Mouse (Mus musculus) testis, adult 2 months (tissue): ENCODE data around the gene Gucy2e. TPM values are rescaled to one million over a fixed set of nuclear protein-coding genes. Genes with fewer than 3 reads are reported as not detected.

Experiments used
- H3K27ac ChIP-seq: fragments of 200-500 bp; 2 replicates; pipeline ENCODE4 v1.5.1; 2012; ENCODE audit warnings: low read depth, low read length; ENCODE audit not compliant: control insufficient read depth, insufficient read depth
- H3K27me3 ChIP-seq: fragments of 200-500 bp; 2 replicates; pipeline ENCODE4 v1.6.1; 2012; ENCODE audit warnings: mild to moderate bottlenecking, low read length, moderate library complexity; ENCODE audit not compliant: control insufficient read depth, insufficient read depth
- H3K36me3 ChIP-seq: fragments of 200-500 bp; 2 replicates; pipeline ENCODE4 v1.6.1; 2012; ENCODE audit warnings: mild to moderate bottlenecking, low read length; ENCODE audit not compliant: control insufficient read depth, insufficient read depth
- H3K4me1 ChIP-seq: fragments of 200-500 bp; 2 replicates; pipeline ENCODE4 v1.6.1; 2012; ENCODE audit warnings: low read length; ENCODE audit not compliant: control insufficient read depth, insufficient read depth
- H3K4me3 ChIP-seq: fragments of 200-500 bp; 2 replicates; pipeline ENCODE4 v1.5.1; 2012; ENCODE audit warnings: low read depth, mild to moderate bottlenecking, low read length, moderate library complexity, mixed read lengths; ENCODE audit not compliant: control insufficient read depth
- CTCF ChIP-seq: fragments of 200-500 bp; IDR thresholded peaks from 2 replicates; pipeline ENCODE4 v1.5.1; 2012; ENCODE audit warnings: low read depth, mild to moderate bottlenecking, inconsistent platforms, low read length, moderate library complexity; ENCODE audit not compliant: control insufficient read depth, insufficient read depth, insufficient replicate concordance
- POLR2A ChIP-seq: fragments of 200-500 bp; IDR thresholded peaks from 2 replicates; pipeline ENCODE4 v1.6.1; 2012; ENCODE audit warnings: low read depth, mild to moderate bottlenecking, inconsistent platforms, low read length, moderate library complexity; ENCODE audit not compliant: control insufficient read depth
- polyA plus RNA-seq: library from polyadenylated mRNA; depleted of rRNA; stranded (reverse); fragments of >200 nt; gene quantifications from 2 replicates; pipeline ENCODE4 v1.2.3, GENCODE M21; 2012

Gucy2e gene
- polyA plus RNA-seq, 1 experiment = 0.16 TPM

DNA sequence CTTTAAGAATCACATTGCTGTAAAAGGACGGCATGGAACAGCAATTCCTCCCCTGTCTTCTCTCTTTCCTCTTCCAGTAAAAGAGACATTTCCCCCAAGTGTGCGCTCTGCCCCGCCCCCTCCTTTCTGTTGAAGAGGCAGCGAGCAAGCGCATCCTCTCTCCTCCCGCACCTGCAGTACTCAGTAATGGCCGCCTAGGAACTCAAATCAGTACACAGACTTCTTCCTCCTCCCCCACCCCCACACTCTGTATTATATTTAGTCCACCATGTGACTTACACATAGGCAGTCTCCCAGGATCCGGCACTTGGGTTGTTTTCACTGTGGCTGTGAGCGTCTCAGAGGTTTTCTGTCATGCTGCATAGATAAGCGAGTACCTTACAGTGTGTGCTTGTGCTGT lies 29.4 kb upstream of the Gucy2e start:
- Histone ChIP-seq H3K27ac (no peak overlapping the region), H3K36me3 (no peaks in the 10 kb centered on the region), H3K4me3 (no peak overlapping the region), H3K27me3 (no peaks in the 10 kb centered on the region), H3K4me1 (peaks cover 8% of the 10 kb centered on the region)
- TF ChIP-seq CTCF = no peak
- TF ChIP-seq POLR2A = no peak

DNA sequence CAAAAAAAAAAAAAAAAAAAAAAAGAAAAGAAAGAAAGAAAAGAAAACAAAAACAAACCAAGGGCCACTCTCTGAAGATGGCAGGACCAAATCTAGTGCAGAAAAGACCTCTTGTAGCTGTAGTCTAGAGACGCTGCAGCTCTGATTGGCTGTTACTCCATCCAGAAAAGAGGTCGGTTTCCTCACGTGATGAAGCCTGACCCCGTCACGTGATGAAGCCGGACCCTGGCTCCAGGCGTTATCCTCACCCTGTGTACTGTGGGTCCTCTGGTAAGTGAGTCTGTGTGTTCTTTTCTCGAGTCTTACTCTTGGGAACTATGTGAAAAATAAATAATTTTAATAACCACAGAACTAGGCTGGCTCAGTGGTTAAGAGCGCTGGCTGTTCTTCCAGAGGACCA lies 28.6 kb upstream of the Gucy2e start:
- Histone ChIP-seq H3K36me3 (no peaks in the 10 kb centered on the region), H3K27me3 (no peaks in the 10 kb centered on the region), H3K4me1 (peaks cover 8% of the 10 kb centered on the region), H3K4me3 (peak overlapping the region; percentile 14; the same call in 1 of the 2 replicates), H3K27ac (no peak overlapping the region)
- TF ChIP-seq POLR2A (no peak), CTCF (no peak)

DNA sequence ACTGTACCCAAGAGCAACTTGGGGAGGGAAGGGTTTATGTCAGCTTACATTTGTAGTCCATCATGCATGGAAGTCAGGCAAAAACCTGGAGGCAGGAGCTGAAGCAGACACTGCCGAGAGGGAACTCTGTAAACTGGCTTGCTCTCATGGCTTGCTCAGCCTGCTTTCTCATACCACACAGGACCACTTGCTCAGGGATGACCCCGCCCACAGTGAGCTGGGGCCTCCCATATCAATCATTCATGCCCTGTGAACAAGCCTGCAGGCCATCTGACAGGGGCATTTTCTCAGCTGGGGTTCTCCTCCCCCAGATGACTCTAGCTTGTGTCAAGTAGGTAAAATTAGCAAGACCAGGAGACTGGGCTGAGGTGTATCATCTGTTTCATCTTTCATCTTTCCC lies 27.4 kb upstream of the Gucy2e start:
- peaks cover 8% of the 10 kb centered on the region for H3K4me1 ChIP-seq
- H3K36me3 ChIP-seq = no peaks in the 10 kb centered on the region
- H3K27ac ChIP-seq = no peak overlapping the region
- no peaks in the 10 kb centered on the region for H3K27me3 ChIP-seq
- no peak overlapping the region for H3K4me3 ChIP-seq
- TF ChIP-seq POLR2A (no peak), CTCF (no peak)

DNA sequence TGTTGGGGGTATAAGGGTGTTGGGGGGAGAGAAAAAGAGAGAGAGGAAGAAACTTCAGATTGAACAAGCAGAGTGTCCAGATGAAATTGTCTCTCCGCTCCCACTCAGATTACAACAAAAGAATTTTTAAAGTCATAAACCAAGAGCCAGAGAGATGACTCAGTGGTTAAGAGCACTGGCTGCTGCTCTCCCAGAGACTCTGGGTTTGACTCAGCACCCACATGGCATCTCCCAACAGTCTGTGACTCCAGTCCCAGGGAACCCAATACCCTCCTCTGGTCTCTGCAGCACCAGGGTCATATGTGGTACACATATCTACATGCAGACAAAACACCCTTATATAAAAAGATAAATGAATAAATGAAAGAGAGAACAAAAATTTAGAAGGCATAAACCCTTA lies 23.3 kb upstream of the Gucy2e start:
- Histone ChIP-seq H3K36me3 (no peaks in the 10 kb centered on the region), H3K27me3 (no peaks in the 10 kb centered on the region), H3K27ac (no peak overlapping the region), H3K4me1 (no peaks in the 10 kb centered on the region; the same call in 1 of the 2 replicates), H3K4me3 (no peak overlapping the region)
- TF ChIP-seq POLR2A = no peak
- TF ChIP-seq CTCF = no peak

DNA sequence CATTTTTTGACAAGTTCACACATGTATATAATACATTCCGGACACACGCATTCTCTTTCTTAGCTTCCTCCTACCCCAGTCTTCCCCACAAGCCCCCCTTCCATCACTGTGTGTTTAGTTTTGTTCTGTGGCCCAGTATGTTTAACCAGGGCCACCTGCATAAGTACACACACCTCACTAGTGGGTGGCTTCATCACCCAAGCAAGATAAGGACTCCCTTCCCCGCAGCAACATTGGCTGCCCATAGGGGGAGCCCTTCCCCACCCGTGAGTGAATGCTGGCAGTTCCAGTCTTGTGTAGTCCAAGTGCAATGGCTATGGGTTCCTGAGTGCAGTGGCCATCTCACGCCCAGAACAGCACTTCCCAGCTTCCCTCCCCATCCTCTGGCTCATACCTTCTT lies 21.5 kb upstream of the Gucy2e start:
- H3K27ac ChIP-seq = no peak overlapping the region

DNA sequence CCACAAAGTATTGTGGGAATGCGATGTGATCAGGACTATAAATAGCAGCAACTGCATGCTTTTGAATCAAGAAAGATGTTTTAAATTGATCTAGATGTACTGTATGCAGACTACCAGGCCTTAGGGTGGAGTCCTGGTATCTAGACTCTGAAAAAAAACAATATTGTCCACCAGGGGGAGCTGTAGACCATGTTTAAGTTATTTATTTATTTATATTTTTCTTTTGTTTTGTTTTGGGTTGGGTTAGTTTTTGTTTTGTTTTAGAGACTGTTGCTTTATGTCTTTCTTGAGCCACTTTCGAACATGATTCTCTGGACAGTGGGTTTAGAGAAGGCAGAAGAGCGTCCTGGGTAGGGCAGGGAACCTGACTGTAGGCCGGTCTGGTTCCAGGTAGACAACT lies 21.0 kb upstream of the Gucy2e start:
- no peak for TF ChIP-seq POLR2A
- no peak for TF ChIP-seq CTCF
- Histone ChIP-seq H3K27me3 (no peaks in the 10 kb centered on the region), H3K4me1 (no peaks in the 10 kb centered on the region), H3K36me3 (no peaks in the 10 kb centered on the region), H3K4me3 (no peak overlapping the region), H3K27ac (no peak overlapping the region)

More for the DNA sequence above, 21.5 kb upstream of the Gucy2e start:
- TF ChIP-seq POLR2A (no peak), CTCF (peak; percentile 92)
- H3K4me1 ChIP-seq = no peaks in the 10 kb centered on the region
- no peaks in the 10 kb centered on the region for H3K36me3 ChIP-seq
- no peak overlapping the region for H3K4me3 ChIP-seq
- H3K27me3 ChIP-seq = no peaks in the 10 kb centered on the region

DNA sequence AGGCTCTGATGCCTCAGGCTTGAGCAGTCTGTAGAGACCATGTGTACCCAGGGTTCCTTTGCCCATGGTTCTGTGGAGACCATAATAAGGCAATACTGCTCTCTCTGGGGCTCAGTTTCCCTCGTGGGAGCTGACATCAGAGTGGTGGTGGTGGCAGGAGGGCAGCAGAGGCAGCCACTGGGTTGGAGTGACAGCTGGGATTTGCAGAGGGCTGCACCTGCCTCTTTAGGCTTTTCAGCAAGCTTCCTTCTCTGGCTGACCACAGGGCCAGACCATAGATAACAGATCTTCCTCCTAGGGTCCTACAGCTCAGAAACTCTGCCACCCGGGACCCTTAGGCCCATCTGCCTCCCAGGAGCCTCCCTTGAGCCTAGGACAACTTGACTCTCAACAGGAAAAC lies 20.2 kb upstream of the Gucy2e start:
- no peaks in the 10 kb centered on the region for H3K36me3 ChIP-seq
- TF ChIP-seq CTCF (no peak), POLR2A (no peak)
- H3K27me3 ChIP-seq = no peaks in the 10 kb centered on the region
- H3K27ac ChIP-seq = no peak overlapping the region
- no peaks in the 10 kb centered on the region for H3K4me1 ChIP-seq
- H3K4me3 ChIP-seq = no peak overlapping the region

DNA sequence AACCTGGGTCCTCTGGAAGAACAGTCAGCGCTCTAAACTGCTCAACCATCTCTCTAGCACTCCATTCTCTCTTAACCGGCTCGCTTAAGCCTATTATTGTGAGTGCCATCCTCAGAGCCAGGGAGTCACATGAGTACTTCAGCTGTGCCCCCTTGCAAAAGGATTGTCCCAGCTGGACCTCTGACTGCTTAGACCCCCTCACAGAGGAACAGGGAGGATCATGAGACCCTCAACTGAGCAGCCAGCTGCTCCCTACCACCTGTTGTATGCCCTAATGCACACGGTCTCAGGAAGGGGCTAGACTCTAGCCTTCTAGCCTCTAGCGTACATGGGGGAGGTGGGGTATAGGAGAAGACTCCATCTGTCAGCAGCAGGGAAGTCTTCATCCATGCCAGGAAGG lies 18.0 kb upstream of the Gucy2e start:
- Histone ChIP-seq H3K36me3 (no peaks in the 10 kb centered on the region), H3K4me1 (peaks cover 11% of the 10 kb centered on the region), H3K27ac (no peak overlapping the region), H3K4me3 (no peak overlapping the region), H3K27me3 (no peaks in the 10 kb centered on the region)
- no peak for TF ChIP-seq POLR2A
- TF ChIP-seq CTCF = no peak
